Mouse (Mus musculus) naive thymus-derived CD4-positive, alpha-beta T cell, adult 2 months (primary cell): Measurements from ENCODE around the gene Dtnbp1.

ENCODE experiments used
- DNase-seq: peaks from one replicate; pipeline ENCODE4 v3.0.0-alpha.2; 2011; ENCODE audit warnings: low read depth

Dtnbp1 gene

GRCm38 (mm10) chr13:44903416-44903815 is 98.5 kb downstream of the Dtnbp1 start:
- no peak for DNase-seq

GRCm38 (mm10) chr13:44902299-44902698 is 99.6 kb downstream of the Dtnbp1 start:
- DNase-seq = no peak

- no peak for DNase-seq
Measured at GRCm38 (mm10) chr13:44896211-44896610, 105.7 kb downstream of the Dtnbp1 start.

- no peak for DNase-seq
Measured at GRCm38 (mm10) chr13:44891813-44892730, 109.9 kb downstream of the Dtnbp1 start.

GRCm38 (mm10) chr13:44890612-44891011 is 111.3 kb downstream of the Dtnbp1 start:
- no peak for DNase-seq

- DNase-seq = no peak
Measured at GRCm38 (mm10) chr13:44886221-44886620, 115.7 kb downstream of the Dtnbp1 start.

- DNase-seq = no peak
Measured at GRCm38 (mm10) chr13:44881001-44881400, 120.9 kb downstream of the Dtnbp1 start.

- DNase-seq = no peak
Measured at GRCm38 (mm10) chr13:44876799-44877198, 125.1 kb downstream of the Dtnbp1 start.
